Mouse (Mus musculus) cerebellum, adult 18-20 months (tissue): ENCODE data around the gene Wdr35.
A peak's percentile ranks its signal among the peaks of the same experiment; 100 is the strongest.

Source experiments
- DNase-seq, 2 experiments: peaks; one replicate each; pipeline ENCODE4 v3.0.0; 2021

Gene Wdr35

DNA sequence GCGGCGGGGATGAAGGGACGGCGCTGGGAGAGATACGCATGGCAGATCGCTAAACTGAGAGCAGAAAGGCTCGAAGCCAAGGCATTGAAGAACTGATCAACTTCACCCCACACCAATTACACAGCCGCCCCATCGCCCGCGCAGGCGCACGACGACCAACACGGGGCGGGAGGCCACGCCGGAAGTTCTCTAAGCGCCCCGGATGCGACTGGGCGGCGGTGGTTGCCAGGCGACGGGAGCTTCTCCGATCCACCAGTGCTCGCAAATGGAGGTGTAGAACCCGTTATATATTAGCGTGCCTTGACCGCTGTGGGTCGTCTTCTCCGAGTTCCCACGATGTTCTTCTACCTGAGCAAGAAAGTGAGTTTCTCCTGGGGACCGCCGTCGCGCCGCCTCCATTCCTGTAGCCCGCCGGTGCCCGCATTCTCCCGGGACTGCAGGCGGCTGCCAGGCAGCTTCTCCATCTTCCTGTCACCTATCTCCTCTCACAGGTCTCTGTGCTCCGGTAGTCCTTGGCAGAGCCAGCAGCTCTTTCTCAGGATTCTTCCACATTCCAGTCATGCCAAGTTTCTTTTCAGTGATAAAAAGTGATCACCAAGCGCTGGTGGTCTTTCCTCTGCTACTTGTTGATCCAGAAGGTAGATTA is at the start of gene Wdr35:
TSS of gene Wdr35 (plus strand) at position 73 of the 646 bp plus-strand sequence.
- peak; percentile 94 for DNase-seq

- no peak for DNase-seq
Observed at GRCm38 (mm10) chr12:8927652-8928051, 46.0 kb upstream of the Wdr35 start.

DNA sequence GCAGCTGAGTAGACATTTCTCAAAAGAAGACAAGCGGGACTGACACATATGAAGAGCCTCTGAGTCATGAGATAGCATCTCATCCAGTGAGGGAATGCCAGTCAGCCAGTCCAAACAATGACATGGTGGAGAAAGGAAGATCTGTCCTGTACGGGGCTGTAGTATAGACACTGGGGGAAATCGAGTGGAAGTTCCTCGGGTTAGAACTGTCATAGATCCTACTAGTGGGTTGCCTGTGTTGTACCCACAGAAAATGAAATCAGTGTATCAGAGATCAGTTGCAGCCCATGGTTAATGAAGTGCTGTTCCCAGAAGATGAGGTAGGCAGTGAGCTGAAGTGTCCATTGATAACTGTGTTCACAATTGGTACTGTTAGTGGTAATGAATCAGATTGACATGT is 44.9 kb upstream of the Wdr35 start:
- no peak for DNase-seq

DNA sequence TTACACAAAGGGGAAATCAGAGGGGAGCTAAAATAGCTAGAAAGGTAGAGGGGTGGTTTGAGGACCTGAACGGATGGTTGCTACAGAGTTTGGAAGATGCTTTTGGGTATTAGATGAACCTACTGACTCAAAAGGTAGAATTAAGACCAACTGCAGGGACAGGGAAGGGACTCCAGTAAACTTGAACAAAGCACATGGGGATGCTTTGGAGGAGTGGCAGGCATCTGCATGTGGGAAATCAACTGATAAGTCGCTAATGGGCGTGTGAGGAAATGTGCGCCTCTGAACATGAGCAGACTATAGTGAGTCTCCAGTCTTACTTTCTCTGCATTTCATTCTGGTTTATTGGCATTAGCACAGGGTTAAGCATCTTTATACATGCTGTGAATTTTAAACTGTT is 42.6 kb upstream of the Wdr35 start:
- DNase-seq, result no peak

GRCm38 (mm10) chr12:8935349-8935748 is 38.3 kb upstream of the Wdr35 start:
- DNase-seq, result no peak

DNA sequence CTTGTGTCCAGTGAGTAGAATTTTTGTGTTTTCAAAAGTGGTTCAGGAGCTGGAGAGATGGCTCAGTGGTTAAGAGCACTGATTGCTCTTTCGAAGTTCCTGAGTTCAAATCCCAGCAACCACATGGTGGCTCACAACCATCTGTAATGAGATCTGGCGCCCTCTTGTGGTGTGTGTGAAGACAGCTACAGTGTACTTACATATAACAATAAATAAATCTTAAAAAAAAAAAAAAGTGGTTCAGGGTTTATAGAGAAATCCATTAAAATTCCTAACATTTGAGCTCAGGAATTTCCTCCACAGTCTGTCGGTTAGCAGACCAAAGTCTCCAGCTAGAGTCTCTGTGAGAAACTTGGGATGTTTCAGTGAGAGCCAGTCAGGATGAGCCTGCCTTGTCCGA is 37.5 kb upstream of the Wdr35 start:
- peak in 1 of 2 experiments; percentile 37 for DNase-seq

- DNase-seq, result no peak
Observed at GRCm38 (mm10) chr12:8939490-8939889, 34.2 kb upstream of the Wdr35 start.

DNA sequence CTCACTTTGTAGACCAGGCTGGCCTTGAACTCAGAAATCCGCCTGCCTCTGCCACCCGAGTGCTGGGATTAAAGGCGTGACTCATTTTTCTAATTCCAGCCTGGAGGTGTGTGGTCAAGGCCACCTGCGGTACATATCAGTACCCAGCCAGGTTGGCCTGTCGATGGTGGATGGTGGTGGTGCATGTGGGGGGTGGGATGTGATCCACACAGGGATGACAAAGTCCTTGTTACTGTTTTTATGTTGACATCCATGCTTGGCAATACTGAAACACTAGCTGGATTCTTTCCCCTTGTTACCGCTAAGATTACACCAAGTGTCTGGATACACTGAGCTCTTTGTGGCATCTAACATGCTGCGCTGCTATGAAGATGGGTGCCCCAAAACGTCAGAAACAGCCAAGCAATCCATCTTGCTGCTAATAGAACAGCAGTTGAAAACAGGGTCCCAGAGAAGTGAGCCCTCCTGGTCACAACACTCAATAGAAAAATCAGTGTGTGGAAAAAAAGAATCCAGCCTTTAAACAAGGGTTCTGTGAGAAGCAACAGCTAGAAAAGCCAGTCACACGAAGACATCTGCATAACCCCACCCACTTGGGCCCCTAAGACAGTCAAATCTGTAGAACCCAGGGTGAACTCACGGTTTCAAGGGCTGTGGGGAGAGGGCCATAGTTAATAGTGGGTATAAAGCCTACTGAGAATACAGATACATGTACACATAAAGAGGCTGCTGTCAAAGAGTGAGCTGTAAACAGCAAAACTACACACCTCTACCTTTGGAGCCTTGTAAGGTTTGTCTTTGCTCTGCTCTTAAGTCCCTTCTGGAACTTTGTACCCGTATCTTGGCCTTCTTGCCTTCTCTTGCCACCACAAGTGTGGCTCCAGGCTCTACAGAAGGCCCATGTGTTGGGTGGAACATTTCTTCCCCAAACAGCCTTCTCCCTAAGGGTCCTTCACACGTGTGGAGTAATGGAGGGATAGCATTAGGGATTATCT is 33.4 kb upstream of the Wdr35 start:
- no peak for DNase-seq

GRCm38 (mm10) chr12:8941131-8941615 is 32.5 kb upstream of the Wdr35 start:
- no peak for DNase-seq

DNA sequence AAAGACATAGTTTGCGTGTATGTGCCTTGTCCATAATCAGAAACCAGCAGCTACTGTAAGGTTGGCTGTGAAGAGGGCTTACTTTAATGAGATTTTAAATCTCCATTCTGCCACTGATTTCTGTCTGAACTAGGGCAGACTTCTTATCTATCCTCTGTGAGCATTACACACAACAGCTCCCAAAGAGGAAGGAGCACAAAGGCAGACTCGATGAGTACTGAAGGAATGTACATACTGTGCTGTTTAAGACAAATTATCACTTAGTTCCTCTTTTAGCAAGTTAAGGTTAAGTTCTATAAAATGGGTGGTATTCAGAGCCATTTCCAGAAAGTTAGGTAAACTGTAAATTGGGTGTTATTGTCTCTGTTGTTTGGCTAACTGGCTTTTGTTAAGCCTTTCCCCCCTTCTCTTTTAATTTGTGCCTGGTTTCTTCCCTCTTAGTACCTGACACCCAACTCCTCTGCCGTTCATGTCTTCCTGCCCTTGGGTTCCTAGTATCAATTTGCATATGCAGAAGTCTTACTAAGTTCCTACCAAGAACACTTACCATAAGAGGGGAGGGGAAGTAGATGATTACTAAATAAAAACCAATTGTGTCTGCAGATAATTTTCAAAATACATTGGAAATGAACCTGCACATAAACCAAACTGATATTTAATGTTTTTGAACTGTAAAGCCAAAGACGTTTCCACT is 31.8 kb upstream of the Wdr35 start:
- DNase-seq, result no peak

DNA sequence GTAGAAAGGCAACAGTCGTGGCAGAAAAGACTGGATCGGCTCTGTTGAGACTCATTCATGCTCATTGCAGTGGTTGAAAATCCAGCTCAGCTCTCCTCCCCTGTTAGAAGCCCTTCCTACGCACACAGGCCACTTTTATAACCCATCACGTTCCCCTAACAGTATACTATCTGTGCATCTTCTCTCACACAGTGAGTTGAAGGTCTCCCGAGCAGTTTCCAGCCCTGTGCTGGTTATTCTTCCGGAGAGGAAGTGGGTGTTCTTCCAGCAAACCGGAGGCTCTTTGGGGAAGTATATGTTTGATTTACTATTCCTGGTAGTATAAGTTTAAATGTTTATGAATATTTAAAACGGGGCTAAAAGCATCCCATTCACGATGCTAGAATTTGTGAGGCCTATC is 26.5 kb upstream of the Wdr35 start:
- DNase-seq, result no peak

DNA sequence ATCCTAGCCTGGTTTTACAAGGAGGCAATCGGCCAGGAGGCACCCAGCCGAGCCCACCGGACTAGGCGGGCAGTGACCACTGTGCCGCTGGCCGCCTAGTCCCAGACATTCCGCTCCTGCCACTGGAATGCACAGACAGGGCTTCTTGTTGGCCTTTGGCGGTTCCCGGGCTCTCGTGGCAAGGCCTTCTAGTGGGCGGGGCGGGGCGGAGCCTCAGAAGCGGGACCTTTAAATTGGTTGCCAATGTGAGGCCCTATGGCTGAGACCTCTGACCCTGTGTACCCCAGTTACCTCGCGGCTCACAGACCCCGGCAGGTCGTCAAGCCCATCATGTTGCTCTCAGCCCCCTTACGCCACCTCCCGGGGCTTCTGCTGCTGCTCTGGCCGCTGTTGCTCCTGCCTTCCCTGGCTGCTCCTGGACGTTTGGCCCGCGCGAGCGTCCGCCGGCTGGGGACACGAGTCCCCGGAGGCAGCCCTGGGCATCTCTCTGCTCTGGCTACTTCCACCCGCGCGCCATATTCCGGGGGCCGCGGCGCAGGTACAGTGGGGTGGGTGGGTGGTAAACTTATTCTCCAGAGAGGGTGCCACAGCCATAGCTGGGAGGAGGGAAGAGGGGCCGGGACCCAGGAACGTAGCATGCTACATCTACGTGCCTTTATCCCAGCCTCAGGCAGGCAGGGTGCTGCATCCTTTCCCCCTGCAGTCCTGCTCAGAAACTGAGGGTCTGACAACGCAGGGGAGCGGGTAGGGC is 25.8 kb upstream of the Wdr35 start, which contains the start of gene Matn3:
TSS of gene Matn3 (plus strand) at position 216 of the 751 bp plus-strand sequence.
- peak; percentile 38 to 40 for DNase-seq

DNA sequence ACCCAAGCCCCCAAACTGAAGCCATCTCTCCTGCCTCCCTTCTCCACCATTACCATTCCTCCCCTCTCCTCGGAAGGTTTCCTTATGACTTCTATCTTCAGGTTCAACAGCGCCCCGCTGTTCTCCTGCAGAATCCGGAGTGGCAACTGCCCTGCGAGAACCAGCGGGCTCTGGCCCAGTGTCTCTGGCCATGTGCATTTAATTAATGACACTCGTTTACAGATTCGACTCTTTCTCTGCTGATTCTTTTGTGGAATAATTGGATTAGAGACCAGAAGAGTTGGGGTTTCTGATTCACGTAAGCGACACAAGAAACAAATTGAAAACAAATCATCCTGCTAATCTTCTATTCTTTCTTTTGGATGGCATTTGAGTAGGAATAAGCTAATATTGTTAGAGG is 20.6 kb upstream of the Wdr35 start:
- no peak for DNase-seq

- DNase-seq, result no peak
Observed at GRCm38 (mm10) chr12:8954161-8954561, 19.5 kb upstream of the Wdr35 start.

GRCm38 (mm10) chr12:8961607-8962316 is 11.9 kb upstream of the Wdr35 start:
- DNase-seq, result no peak

DNA sequence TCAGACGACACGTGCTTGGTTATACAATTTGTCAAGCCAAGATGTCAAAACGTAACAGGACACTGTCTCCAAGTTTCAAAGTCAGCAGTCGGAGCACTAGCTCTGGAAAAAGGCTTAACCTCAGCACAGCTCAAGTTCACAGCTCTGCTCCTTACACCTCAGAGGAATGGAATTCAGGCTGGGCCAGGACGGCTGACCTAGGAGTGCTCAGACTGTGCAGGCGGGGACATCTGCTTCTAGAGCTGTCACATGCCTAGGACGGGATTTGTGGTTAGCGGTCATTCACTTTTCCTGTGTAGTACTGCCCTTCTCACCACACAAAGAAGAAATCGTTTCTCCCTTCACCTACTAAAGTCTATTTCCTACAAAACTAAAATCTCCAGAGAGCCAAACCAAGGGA is 3.9 kb upstream of the Wdr35 start:
- DNase-seq, result no peak

DNA sequence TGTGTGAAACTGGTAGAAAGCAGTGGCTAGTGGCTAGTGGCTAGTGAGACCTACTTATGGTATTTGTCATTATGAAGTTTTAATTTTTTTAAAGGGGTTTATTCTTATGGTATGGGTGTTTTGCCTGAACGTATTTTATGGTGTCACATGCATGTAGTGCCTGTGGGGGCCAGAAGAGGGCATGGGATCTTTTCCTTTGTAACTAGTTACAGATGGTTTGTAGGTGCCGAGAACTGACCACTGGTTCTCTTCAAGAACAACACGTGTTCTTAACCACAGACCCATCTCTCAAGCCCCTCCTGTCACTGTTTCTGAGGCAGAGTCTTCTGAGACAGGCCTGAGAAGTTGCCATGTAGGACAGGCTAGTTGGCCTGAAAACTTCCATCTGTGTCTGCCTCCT is 1.4 kb downstream of the Wdr35 start:
- DNase-seq, result no peak

- no peak for DNase-seq
Observed at GRCm38 (mm10) chr12:8993231-8993630, 19.5 kb downstream of the Wdr35 start.

GRCm38 (mm10) chr12:8998318-8998717 is 24.6 kb downstream of the Wdr35 start:
- no peak for DNase-seq

DNA sequence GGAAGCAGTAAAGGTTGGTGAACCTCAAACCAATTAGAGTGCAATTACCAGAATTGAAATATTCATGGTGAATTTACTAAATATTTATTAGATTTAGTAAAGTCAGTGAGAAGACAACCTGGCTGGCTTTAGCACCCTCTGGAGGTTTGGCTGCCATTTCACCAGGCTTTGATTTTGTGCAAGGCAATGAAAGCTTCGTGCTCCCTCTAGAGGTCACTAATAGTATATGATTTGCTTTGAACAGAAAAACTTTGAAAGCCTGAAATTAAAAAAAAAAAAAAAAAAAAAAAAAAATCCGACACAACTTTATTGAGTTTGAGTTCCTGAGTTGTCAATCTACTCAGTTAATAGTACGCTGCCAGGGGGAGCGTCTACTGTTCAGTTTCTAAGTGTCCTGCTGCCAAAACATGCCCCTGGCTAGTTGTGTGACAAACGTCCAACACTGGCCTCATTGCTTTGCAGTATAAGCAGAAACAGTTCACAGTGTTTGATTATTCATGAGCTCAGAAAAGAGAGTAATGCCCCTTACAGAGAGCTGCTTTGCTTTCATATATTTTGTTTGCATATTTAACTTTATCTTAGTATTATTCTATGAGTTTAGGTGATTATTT is 28.5 kb downstream of the Wdr35 start:
- peak; percentile 59 to 67 for DNase-seq

- no peak for DNase-seq
Observed at GRCm38 (mm10) chr12:9007146-9007545, 33.5 kb downstream of the Wdr35 start.
